Mouse (Mus musculus) neural tube, embryonic 15.5 days (tissue): ENCODE results near the gene Nop53. TPM values are rescaled to one million over a fixed set of nuclear protein-coding genes. Genes with fewer than 3 reads are reported as not detected.

ENCODE experiments used
- ATAC-seq: fragments of 200-750 bp; cut with Nextera tagmentation; 2 replicates; pipeline ENCODE4 v1.8.0; 2017; ENCODE audit warnings: mild to moderate bottlenecking, moderate TSS enrichment, moderate library complexity; ENCODE audit not compliant: low FRiP score
- H3K27ac ChIP-seq: fragments of 300-500 bp; sonication (generic); replicated peaks from 2 replicates; pipeline ENCODE4 v1.5.1; 2015; ENCODE audit warnings: mild to moderate bottlenecking, inconsistent platforms
- H3K27me3 ChIP-seq: fragments of 300-500 bp; sonication (generic); replicated peaks from 2 replicates; pipeline ENCODE4 v1.6.1; 2015; ENCODE audit warnings: inconsistent platforms
- H3K36me3 ChIP-seq: fragments of 300-500 bp; sonication (generic); 2 replicates; pipeline ENCODE4 v1.6.1; 2015; ENCODE audit warnings: inconsistent platforms
- H3K4me1 ChIP-seq: fragments of 300-500 bp; sonication (generic); 2 replicates; pipeline ENCODE4 v1.6.1; 2015; ENCODE audit warnings: inconsistent platforms
- H3K4me2 ChIP-seq: fragments of 300-500 bp; sonication (generic); 2 replicates; pipeline ENCODE4 v1.6.1; 2015; ENCODE audit warnings: inconsistent platforms, mild to moderate bottlenecking, moderate library complexity
- H3K4me3 ChIP-seq: fragments of 300-500 bp; sonication (generic); replicated peaks from 2 replicates; pipeline ENCODE4 v1.5.1; 2015; ENCODE audit warnings: mild to moderate bottlenecking, inconsistent platforms
- H3K9ac ChIP-seq: fragments of 300-500 bp; sonication (generic); replicated peaks from 2 replicates; pipeline ENCODE4 v1.6.1; 2015; ENCODE audit warnings: mild to moderate bottlenecking, inconsistent platforms
- H3K9me3 ChIP-seq: fragments of 300-500 bp; sonication (generic); replicated peaks from 2 replicates; pipeline ENCODE4 v1.6.1; 2016; ENCODE audit warnings: inconsistent platforms
- WGBS: fragments of 180-500 bp; shearing (Covaris S2); methylation state at CpG from one replicate; pipeline ENCODE4 v1.1.7; 2015; ENCODE audit warnings: mixed read lengths; 5-methylcytosine and 5-hydroxymethylcytosine counted together
- polyA plus RNA-seq: library from polyadenylated mRNA; unstranded; fragments of >200 nt; fragmentation: Nextera tagmentation; extraction: Ambion mirVana; gene quantifications from 2 replicates; pipeline ENCODE4 v1.2.1, GENCODE M21; 2015

Nop53 gene
- polyA plus RNA-seq, 1 experiment from 2014 or later: 108 TPM

DNA sequence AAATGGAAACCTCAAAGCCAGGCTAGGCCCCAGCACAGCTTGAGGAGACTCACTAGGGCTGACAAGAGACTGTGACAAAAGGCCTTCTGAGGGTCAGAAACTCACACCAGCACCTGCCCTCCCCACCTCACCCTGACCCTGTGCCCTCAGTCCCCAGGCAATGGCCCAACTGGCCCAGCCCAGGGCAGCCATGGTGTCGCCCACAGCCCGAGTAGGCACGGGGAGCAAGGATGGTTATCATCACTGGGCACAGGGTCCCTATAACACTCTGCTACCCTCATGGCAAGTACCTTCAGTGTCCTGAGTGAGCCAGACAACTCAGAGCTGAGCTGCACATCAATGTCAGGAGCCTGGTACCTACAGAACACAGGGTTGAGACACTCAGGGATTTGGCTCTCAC is 7.3 kb downstream of the Nop53 start:
- ATAC-seq: no peak
- no peaks in the 10 kb centered on the region for H3K27me3 ChIP-seq
- peaks cover 3% of the 10 kb centered on the region for H3K4me1 ChIP-seq
- H3K4me2 ChIP-seq: no peak overlapping the region
- H3K4me3 ChIP-seq: no peak overlapping the region
- H3K27ac ChIP-seq: no peak overlapping the region
- 96% methylated on average over 3 of the region's 3 CpGs for WGBS
- H3K9ac ChIP-seq: no peak overlapping the region
- peaks cover 81% of the 10 kb centered on the region for H3K36me3 ChIP-seq
- H3K9me3 ChIP-seq: no peaks in the 10 kb centered on the region

DNA sequence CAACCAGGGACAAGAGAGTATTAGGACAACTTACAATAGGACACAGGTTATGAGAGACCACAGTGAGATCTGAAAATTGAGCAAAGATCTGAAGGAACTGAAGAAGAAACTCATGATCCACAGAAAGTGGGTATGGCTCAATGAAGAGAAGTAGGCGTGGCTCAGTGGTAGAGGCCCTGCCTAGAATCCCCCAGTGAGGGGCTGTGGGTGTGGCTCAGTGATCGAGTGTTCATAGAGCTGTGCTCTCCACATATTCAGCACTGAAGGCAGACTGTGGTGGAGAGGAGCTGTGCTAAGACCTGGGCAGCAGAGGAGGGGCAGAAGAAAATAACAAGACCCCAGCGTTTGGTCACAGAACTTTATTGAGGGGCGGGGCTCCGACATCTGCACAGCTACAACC is 8.4 kb downstream of the Nop53 start:
- WGBS: 91% methylated on average over 5 of the region's 5 CpGs
- H3K4me3 ChIP-seq: no peak overlapping the region

DNA sequence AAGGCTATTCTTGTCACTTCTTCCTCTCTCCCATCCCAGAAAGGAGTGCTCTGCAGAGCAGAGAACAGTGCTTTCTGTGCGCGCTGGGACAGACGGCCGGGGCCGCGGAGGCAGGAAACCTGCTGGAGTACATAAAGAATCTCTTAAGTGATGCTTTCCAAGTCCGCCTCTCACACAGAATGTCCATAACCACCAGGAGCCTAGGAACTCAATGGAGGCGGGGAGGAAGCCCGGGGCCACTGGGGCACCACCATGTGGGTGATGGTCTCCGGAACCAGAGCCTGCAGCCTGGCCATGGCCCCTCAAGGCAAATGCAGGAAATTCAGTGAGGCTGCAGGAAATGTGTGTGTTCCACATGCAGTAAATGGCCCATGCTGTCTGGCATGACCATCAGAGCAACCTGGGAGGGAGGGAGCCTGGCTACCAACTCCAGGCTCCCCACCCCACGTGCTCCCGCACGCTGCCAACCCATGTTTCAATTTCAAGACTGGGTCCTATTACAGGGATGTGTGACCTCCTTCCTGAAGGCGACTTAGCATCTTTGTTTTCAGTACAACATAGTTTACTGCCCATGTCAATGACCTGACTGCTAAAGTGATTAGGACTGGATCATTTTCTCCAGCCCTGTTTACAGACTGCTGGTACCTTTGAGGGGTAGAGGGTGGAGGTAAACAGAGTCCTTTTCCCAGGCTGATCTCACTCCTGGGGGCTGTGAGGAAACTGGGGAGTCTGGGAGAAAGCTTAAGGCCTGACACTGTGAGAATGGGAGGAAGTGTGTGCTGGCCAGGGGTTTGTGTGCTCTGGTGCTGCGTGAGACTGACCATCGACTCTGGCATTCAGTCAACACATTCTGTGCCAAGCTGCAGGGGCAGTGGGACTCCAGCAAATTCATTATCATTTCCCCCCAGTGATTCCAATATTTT is 12.2 kb downstream of the Nop53 start:
- no peak overlapping the region for H3K4me3 ChIP-seq
- ATAC-seq: no peak
- H3K27me3 ChIP-seq: no peaks in the 10 kb centered on the region
- H3K27ac ChIP-seq: no peak overlapping the region
- H3K4me2 ChIP-seq: no peak overlapping the region
- H3K9me3 ChIP-seq: no peaks in the 10 kb centered on the region
- 60% methylated on average over 16 of the region's 16 CpGs for WGBS
- H3K36me3 ChIP-seq: peaks cover 34% of the 10 kb centered on the region
- H3K4me1 ChIP-seq: no peaks in the 10 kb centered on the region
- H3K9ac ChIP-seq: no peak overlapping the region

More for the DNA sequence above, 8.4 kb downstream of the Nop53 start:
- no peaks in the 10 kb centered on the region for H3K4me1 ChIP-seq
- H3K9ac ChIP-seq: no peak overlapping the region
- no peak overlapping the region for H3K4me2 ChIP-seq
- H3K27ac ChIP-seq: no peak overlapping the region
- ATAC-seq: no peak
- H3K36me3 ChIP-seq: peaks cover 70% of the 10 kb centered on the region
- no peaks in the 10 kb centered on the region for H3K9me3 ChIP-seq
- H3K27me3 ChIP-seq: no peaks in the 10 kb centered on the region

DNA sequence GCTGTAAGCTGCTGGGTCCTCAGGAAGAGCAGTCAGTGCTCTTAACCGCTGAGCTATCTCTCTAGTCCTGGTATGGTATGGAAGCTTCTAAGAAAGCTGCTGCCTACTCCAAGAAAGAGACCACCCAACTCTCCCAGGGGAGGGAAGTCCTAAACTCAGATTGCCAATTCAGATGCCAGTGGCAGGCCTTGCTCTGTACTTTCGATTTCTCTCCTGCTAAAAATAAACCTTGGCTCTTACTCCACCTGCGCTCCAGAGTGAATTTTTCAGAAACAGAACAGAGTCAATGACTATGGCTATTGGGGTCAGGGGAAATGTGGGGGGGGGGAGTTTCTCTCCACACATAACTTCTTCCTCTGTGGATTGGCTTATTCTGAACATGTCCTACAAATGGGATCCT is 14.2 kb downstream of the Nop53 start:
- ATAC-seq: no peak
- no peak overlapping the region for H3K4me2 ChIP-seq

DNA sequence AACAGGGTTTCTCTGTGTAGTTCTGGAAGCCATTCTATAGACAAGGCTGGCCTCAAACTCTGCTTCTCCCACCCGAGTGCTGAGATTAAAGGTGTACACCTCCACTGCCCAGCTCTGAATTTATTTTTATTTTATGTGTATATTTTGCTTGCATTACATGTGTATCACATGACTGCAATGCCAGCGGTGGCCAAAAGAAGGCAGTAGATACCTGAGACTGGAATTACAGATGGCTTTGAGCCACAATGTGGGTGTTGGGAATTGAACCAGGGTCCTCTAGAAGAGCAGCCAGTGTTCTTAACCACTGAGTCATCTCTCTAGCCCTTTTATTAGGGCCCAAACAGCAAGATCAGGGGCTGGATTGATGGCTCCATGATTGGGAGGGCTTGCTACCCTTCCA is 15.3 kb downstream of the Nop53 start:
- H3K36me3 ChIP-seq: 0 out of 2 replicates have a peak, but pooled peaks cover 3% of the 10 kb centered on the region
- H3K9me3 ChIP-seq: no peaks in the 10 kb centered on the region
- ATAC-seq: no peak
- H3K4me3 ChIP-seq: no peak overlapping the region
- no peak overlapping the region for H3K9ac ChIP-seq
- H3K4me1 ChIP-seq: no peaks in the 10 kb centered on the region
- H3K27ac ChIP-seq: no peak overlapping the region
- no peaks in the 10 kb centered on the region for H3K27me3 ChIP-seq
- WGBS: 67% methylated on average over 2 of the region's 2 CpGs
- H3K4me2 ChIP-seq: no peak overlapping the region

More for the DNA sequence above, 14.2 kb downstream of the Nop53 start:
- H3K36me3 ChIP-seq: peaks cover 13% of the 10 kb centered on the region
- H3K4me1 ChIP-seq: no peaks in the 10 kb centered on the region
- WGBS: 82% methylated on average over 3 of the region's 3 CpGs
- H3K9me3 ChIP-seq: no peaks in the 10 kb centered on the region
- no peak overlapping the region for H3K4me3 ChIP-seq
- H3K9ac ChIP-seq: no peak overlapping the region
- no peak overlapping the region for H3K27ac ChIP-seq
- no peaks in the 10 kb centered on the region for H3K27me3 ChIP-seq

DNA sequence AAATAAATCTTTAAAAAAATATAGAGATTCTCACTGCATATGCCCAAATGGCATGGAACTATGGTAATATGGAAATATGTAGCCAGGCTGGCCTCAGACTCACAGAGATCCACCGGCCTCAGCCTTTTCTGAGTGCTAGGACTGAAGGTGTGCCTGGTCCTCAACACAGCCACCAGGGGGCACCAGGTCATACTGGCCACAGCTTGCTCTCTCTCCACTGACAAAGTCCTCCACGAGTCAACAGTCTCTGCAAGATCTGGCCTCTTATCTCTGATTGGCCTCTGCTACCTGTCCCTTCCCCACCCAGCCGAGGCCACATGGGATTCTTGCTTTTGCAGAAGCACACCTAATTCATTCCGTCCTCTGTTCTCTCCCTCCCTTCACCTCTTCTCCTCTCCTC is 16.0 kb downstream of the Nop53 start:
- H3K4me2 ChIP-seq: no peak overlapping the region
- H3K36me3 ChIP-seq: no peaks in the 10 kb centered on the region
- no peak overlapping the region for H3K4me3 ChIP-seq
- no peaks in the 10 kb centered on the region for H3K27me3 ChIP-seq
- H3K4me1 ChIP-seq: no peaks in the 10 kb centered on the region
- 40% methylated on average over 4 of the region's 4 CpGs for WGBS
- H3K27ac ChIP-seq: no peak overlapping the region
- ATAC-seq: no peak; the same call in 1 of the 2 replicates
- H3K9ac ChIP-seq: no peak overlapping the region
- no peaks in the 10 kb centered on the region for H3K9me3 ChIP-seq

DNA sequence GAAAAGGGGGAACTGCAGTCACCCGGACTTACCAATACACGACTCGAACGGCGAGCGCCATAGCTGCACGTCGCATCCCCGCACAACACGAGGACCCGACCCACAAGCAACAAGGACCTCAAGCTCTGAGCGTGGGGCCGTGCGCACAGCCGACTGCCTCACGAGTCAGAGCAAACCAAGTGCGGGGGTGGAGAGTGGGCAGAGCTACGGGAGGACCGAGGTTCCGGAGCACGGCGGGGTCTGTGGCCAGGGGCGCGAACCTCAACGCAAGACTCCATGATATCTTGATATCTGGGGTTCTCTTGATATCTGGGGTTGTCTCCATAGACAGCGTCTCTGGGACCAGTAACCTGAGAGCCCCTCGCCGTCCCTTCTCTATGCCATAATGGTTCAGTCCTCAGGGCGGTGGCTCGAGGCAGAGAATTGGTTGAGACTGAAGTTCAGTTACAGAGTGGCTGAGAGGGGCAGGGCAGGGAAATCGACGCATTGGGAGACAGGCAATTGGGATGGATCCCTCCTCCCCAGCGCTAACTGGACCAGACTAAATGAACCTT is 23.6 kb downstream of the Nop53 start, which contains the start of gene Selenow:
TSS of gene Selenow (minus strand) at position 183 of the 554 bp plus-strand sequence.
- peak within 1 kb of the TSS; percentile 87 for H3K9ac ChIP-seq
- under 1% methylated on average over 33 of the region's 33 CpGs for WGBS
- peaks cover 24% of the 10 kb centered on the region for H3K36me3 ChIP-seq
- H3K27ac ChIP-seq: peak within 1 kb of the TSS; percentile 95
- H3K9me3 ChIP-seq: no peaks in the 10 kb centered on the region
- peaks cover 27% of the 10 kb centered on the region for H3K4me1 ChIP-seq
- peak within 1 kb of the TSS; percentile 76 for H3K4me3 ChIP-seq
- peak; percentile 96 for ATAC-seq
- no peaks in the 10 kb centered on the region for H3K27me3 ChIP-seq
- peak within 1 kb of the TSS; percentile 88 for H3K4me2 ChIP-seq

DNA sequence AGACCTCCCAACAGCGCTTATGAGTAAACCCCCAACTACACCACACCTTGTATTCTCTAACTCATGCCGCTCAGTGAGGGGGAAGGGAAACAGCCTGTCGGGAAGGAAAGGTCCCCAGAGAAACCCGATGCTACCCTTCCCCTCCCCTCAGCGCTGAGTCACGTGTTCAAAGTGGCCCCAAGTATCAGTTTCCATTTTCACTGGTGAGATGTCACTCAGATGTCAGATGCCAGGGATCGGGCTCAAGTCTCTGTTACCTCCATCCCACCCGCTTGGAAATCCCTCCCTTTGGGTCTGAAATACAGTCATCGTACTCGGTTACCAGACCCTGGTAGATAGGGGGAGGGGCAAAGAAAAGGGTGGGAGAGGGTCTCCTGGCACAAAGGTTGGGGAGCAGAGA is 24.1 kb downstream of the Nop53 start:
- Histone ChIP-seq H3K27ac (peak overlapping the region; percentile 95), H3K36me3 (peaks cover 28% of the 10 kb centered on the region), H3K9me3 (no peaks in the 10 kb centered on the region), H3K27me3 (no peaks in the 10 kb centered on the region), H3K9ac (peak overlapping the region; percentile 87), H3K4me2 (peak overlapping the region; percentile 88), H3K4me3 (peak overlapping the region; percentile 76), H3K4me1 (peaks cover 27% of the 10 kb centered on the region)
- ATAC-seq: peak; percentile 57
- WGBS: 0% methylated on average over 10 of the region's 10 CpGs

DNA sequence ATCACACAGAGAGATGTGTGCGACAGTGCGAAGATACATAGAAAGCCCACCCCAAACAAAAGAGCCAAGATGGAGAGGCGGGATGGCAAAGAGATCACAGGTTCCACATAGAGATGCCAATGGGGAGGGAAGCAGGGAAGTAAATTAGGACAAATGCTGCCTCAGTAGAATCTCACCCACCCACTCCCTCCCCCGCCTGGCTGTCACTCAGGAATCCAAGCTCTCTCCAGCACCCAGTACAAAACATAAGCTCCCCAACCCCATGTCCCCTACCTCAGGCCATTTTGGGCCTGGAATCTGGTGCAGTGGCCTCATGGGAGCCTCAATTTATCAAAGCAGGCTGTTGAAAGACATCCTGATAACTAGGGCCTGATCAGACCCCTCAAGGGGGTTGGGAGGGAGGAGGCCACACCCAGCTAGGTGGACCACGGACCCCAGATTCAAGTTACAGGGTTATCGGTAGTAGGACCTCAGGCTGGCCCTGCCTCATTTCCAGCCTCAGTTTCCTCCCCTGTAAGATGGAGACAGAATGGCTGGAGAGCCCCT is 25.2 kb downstream of the Nop53 start:
- Histone ChIP-seq H3K4me2 (peak overlapping the region; percentile 88), H3K4me3 (peak overlapping the region; percentile 76), H3K9me3 (no peaks in the 10 kb centered on the region), H3K4me1 (peaks cover 27% of the 10 kb centered on the region), H3K9ac (peak overlapping the region; percentile 87), H3K27me3 (no peaks in the 10 kb centered on the region), H3K36me3 (peaks cover 35% of the 10 kb centered on the region), H3K27ac (no peak overlapping the region)
- no peak for ATAC-seq
- 85% methylated on average over 6 of the region's 6 CpGs for WGBS

DNA sequence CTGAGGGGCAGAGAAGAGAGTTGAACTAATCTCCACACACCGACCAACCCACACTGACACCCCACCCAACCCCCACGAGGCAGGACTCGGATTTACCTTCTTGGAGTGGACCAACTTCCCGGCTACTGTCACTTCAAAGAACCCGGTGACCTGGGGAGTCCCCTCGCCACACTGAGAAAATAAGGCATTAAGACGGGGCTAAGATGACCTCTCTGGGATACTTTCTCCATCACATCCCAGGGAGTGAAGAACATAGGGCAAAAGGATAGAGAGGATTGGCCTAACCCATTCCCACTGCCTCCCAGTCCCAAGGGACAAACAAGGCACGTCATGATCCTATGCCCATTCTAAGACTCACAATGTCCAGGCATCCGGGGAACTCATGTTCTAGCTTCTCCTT is 25.9 kb downstream of the Nop53 start:
- peak overlapping the region; percentile 76; the same call in 1 of the 2 replicates for H3K4me3 ChIP-seq
- no peak for ATAC-seq
- WGBS: 97% methylated on average over 9 of the region's 9 CpGs

DNA sequence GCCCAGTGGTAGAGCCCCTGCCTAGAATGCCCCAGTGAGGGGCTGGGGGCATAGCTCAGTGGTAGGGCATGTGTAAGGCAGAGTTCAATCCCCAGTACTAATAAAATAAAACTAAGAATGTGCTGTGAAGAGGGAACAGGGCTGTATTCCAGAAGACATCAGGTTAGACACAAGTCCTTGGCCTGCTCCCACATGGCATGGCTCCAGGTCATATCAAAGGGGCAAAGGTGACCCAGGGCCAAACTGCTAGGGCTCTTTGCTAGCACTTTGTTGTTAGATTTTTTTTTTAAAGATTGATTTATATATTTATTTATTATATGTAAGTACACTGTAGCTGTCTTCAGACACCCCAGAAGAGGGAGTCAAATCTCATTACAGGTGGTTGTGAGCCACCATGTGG is 27.5 kb downstream of the Nop53 start:
- Histone ChIP-seq H3K27me3 (no peaks in the 10 kb centered on the region), H3K9me3 (no peaks in the 10 kb centered on the region), H3K4me1 (peaks cover 27% of the 10 kb centered on the region), H3K27ac (no peak overlapping the region), H3K4me3 (no peak overlapping the region), H3K36me3 (peaks cover 35% of the 10 kb centered on the region), H3K4me2 (no peak overlapping the region), H3K9ac (no peak overlapping the region)
- ATAC-seq: no peak

More for the DNA sequence above, 25.9 kb downstream of the Nop53 start:
- Histone ChIP-seq H3K27ac (no peak overlapping the region), H3K9ac (no peak overlapping the region), H3K9me3 (no peaks in the 10 kb centered on the region), H3K27me3 (no peaks in the 10 kb centered on the region), H3K36me3 (peaks cover 35% of the 10 kb centered on the region), H3K4me2 (peak overlapping the region; percentile 88), H3K4me1 (peaks cover 27% of the 10 kb centered on the region)

DNA sequence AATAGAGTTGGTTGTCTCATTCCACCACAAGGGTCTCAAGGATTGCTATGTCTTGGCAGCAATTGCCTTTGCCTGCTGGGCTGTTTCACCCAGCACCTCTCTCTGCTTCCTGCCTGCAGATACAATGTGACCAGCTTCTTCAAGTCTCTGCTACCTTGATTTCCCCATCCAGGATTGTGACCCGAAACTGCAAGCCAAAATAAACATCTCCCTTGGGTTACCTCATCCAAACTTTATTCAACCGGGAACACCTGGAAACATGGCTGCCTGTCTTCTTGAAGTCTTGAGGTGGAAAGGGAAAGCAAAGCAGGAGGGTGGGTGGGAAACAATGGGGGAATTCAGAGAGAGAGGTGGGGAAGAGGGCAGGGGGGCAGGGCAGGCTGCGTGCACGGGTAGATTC is 28.9 kb downstream of the Nop53 start:
- no peak overlapping the region for H3K4me3 ChIP-seq
- no peak for ATAC-seq
- peaks cover 24% of the 10 kb centered on the region for H3K4me1 ChIP-seq
- H3K9ac ChIP-seq: no peak overlapping the region
- no peak overlapping the region for H3K27ac ChIP-seq
- no peak overlapping the region for H3K4me2 ChIP-seq
- H3K27me3 ChIP-seq: no peaks in the 10 kb centered on the region
- no peaks in the 10 kb centered on the region for H3K9me3 ChIP-seq
- WGBS: 82% methylated on average over 4 of the region's 4 CpGs
- H3K36me3 ChIP-seq: peaks cover 35% of the 10 kb centered on the region
